Mouse (Mus musculus): ENCODE measurements around the gene Zfp217.

DNA sequence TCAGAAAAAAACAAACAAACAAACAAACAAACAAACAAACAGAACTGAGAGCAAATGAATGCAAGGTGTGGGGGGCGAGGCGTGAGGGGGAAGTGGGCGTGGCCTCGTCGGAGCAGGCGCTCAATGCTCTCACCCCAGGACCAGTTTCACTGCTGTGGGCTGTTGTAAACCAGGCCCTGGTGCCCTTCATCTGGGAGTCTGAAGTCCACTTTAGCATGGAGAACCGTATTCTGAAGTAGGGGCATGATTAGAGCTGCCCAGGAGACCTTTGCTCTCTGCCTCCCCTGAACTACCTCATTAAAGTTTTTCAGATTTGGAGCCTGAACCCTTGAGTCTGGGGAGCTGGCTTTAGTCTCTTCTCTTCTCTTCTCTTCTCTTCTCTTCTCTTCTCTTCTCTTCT is 40.8 kb upstream of the Zfp217 start:
- TF ChIP-seq MYOG (IDR thresholded peaks at IDR 0.05; ENCODE audit: control insufficient read depth in 1 of 3, insufficient read depth in 1 of 3, insufficient read length in 2 of 3, low read depth in 2 of 3) (no peak), E2F4 (IDR thresholded peaks at IDR 0.05; ENCODE audit: insufficient read depth) (no peak), POLR2A (IDR thresholded peaks at IDR 0.05; ENCODE audit: insufficient read length, low read depth) (no peak), POLR2AphosphoS2 (IDR thresholded peaks at IDR 0.05; ENCODE audit: insufficient read length, low read depth) (no peak), USF1 (IDR thresholded peaks at IDR 0.05; ENCODE audit: low read depth) (no peak), MYOD1 (IDR thresholded peaks at IDR 0.05; ENCODE audit: control insufficient read depth in 1 of 3, insufficient read length in 2 of 3, low read depth in 2 of 3) (no peak), MAX (IDR thresholded peaks at IDR 0.05; ENCODE audit: low read depth) (no peak), TCF12 (IDR thresholded peaks at IDR 0.05; ENCODE audit: insufficient read depth, poor library complexity, severe bottlenecking) (no peak), REST (IDR thresholded peaks at IDR 0.05; ENCODE audit: insufficient read depth, insufficient read length) (no peak), CEBPB (IDR thresholded peaks at IDR 0.05; ENCODE audit: insufficient read depth, poor library complexity, severe bottlenecking) (no peak), SRF (IDR thresholded peaks at IDR 0.05; ENCODE audit: control insufficient read depth, insufficient read length, low read depth) (no peak), TCF3 (IDR thresholded peaks at IDR 0.05; ENCODE audit: insufficient read length, low read depth) (no peak)
